Mouse (Mus musculus) CD8-positive naive resting alpha-beta T cell, adult 2 months (primary cell): ENCODE measurements around the gene Dnajc9.

Experiments used
- DNase-seq, 2 experiments: peaks; one replicate each; pipeline ENCODE4 v3.0.0; 2022; ENCODE audit warnings: low read depth in 2 of 2, low spot score in 2 of 2

The Dnajc9 gene

DNA sequence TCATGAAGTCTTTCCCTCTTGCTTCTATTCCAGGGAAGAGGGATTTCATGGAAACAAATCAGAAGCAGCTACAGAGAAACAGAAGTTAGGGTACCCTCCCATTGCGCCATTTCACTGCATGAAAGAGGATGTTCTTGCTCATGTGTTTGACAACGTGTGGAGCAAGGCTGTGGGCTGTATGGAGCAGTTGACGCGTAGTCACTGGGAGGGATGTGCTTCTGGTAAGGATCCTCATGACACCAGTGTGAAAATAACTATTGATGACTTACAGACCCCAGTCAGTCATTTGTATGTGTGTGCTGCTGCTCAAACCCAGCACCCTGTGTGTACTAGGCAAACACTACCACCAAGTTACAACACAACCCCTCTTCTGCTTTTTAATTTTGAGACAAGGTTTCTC is 25.5 kb downstream of the Dnajc9 start:
- no peak for DNase-seq

DNA sequence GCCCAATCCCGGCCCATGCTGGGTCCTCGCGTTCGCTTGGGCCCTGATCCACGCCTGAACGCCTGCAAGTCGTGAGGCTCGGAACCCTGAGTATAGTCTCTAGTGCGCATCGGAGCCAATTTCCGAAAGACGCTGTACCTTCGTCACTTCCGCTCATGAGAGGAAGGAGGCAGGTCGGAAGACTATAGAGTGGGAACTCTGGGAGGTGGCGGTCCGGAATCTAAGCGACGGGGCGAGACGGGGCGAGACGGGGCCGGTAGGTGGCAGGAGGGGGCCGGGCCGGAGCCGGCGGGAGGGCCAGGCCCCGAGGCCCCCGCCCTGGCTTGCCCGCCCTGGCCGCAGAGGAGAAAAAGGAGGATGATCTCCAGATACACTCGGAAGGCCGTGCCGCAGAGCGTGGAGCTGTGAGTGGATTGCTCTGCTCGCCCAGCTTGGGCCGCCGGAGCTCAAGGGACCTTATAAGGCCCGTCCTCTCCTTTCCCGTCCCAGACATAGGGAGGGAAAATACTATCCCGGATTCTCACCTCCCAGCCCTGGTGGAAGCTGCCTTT is 40.6 kb downstream of the Dnajc9 start, which contains the start of the genes Ecd and Fam149b:
Gene Ecd (minus strand): TSS at position 131 of the 551 bp plus-strand sequence.
Gene Fam149b (plus strand): TSS at position 172 of the 551 bp plus-strand sequence.
- peak; percentile 91 for DNase-seq

DNA sequence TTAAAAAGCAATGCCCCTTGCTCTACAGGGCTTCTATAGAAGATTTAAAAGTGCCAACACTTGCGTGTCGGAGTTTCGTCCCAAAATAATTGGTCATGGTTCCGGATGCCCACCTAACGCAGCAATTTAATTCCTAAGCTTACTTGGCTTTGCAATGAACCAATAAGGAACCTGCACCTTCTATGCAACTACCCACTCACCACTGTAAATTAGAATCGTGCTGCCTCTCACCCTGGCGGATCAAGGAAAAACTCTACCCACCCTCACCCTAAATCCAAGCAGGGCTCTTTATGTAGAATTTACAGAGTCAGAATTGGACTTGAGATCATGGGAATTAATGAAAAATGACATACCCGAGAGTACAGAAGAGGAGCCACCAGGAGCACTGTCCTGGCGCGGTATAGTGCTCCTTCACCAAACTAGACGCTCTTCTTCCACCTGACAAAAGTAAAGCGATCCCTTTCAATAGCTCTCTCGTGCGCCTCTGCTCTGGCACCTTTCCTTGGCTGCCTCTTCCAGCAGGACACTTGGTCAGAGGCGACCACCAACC is 41.2 kb downstream of the Dnajc9 start:
- no peak for DNase-seq

DNA sequence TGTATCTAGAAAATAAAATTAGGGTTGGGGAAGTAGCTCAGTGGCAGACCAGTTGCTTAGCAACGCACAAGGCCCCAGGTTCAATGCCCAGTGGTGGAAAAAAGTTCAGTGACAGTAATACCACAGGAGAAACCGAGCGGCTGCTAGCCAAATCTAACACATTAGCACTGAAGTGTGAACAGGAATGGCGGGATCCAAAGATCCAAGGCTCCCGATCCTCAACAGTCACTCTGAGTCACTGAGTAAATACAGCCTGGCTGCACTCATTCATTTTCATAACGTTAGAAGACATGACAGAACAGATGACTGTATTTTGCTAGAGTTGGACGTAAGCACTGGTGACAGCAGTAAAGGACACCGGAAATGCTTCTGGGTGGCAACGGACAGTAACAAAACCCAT is 42.8 kb downstream of the Dnajc9 start:
- no peak for DNase-seq

DNA sequence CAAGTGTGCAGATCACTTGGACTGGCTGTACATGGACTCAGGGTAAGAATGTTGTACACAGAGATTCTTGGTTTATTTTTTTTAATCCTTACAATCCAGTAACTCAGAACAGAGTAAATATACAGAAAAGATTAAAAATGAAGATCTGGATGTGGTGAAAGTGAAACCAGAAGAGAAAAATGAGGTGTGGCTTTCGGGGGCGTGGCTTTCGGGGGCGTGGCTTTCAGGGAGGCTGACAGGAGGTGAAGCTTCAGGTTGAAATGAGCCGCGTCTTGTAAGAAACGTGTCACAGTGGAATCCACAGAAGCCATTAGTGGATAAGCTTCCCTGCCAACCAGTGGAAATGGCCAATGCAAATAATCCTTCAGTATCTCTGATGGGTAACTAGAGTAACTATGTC is 47.8 kb downstream of the Dnajc9 start:
- DNase-seq, result no peak

DNA sequence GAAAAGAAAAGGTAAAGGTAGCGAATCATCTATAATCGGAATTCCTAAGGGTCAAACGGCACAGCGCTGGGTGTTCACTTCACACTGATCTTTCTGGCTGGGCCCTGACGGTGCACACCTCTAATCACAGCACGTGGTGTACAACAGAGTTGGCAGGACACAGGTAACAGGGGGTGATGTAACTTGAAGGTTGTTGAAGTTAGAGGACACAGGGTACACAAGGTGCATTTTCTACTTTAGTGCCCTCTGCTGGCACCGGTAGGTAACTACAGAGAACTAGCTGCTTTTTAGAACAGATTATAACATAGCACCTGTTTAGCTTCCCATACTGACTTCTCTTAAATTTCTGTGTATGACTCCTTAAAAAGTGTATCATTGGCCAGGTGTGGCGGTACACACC is 48.6 kb downstream of the Dnajc9 start:
- DNase-seq, result peak; percentile 6 to 39

DNA sequence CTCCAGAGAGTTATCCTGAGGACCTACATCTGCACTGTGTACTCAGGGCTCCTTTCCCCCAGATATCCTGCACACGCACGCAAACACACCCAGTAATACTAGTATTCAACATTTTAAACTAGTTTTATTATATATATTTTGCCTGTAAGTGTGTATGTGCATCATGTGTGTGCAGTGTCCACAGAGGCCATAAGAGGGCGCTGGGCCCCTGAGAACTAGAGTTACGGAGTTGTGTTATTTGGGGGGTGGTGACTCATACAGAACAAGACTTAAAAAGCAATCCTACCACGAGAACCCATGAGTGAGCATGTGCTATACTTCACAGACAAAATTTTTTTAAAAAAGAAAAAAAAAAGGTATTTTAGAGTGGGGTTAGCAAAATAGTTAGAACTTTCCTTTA is 49.3 kb downstream of the Dnajc9 start:
- DNase-seq, result no peak
